Mouse (Mus musculus) liver, embryonic 12.5 days (tissue): Measurements from ENCODE around the gene 1600014C10Rik. TPM values are rescaled to one million over a fixed set of nuclear protein-coding genes. Genes with fewer than 3 reads are reported as not detected.

Experiments used
- ATAC-seq: fragments of 200-750 bp; cut with Nextera tagmentation; 2 replicates; pipeline ENCODE4 v1.8.0; 2017; ENCODE audit warnings: moderate number of reproducible peaks, mild to moderate bottlenecking, moderate library complexity
- H3K27ac ChIP-seq: fragments of 300-500 bp; sonication (generic); 2 replicates; pipeline ENCODE4 v1.5.1; 2016; ENCODE audit warnings: mild to moderate bottlenecking
- H3K27me3 ChIP-seq: fragments of 300-500 bp; sonication (generic); replicated peaks from 2 replicates; pipeline ENCODE4 v1.6.1; 2016; ENCODE audit warnings: mild to moderate bottlenecking, moderate library complexity
- H3K36me3 ChIP-seq: fragments of 300-500 bp; sonication (generic); 2 replicates; pipeline ENCODE4 v1.6.1; 2016; ENCODE audit warnings: mild to moderate bottlenecking, moderate library complexity
- H3K4me1 ChIP-seq: fragments of 300-500 bp; sonication (generic); 2 replicates; pipeline ENCODE4 v1.6.1; 2016
- H3K4me2 ChIP-seq: fragments of 300-500 bp; sonication (generic); 2 replicates; pipeline ENCODE4 v1.6.1; 2016; ENCODE audit warnings: mild to moderate bottlenecking, moderate library complexity
- H3K4me3 ChIP-seq: fragments of 300-500 bp; sonication (generic); 2 replicates; pipeline ENCODE4 v1.5.1; 2016; ENCODE audit warnings: mild to moderate bottlenecking, moderate library complexity
- H3K9ac ChIP-seq: fragments of 300-500 bp; sonication (generic); 2 replicates; pipeline ENCODE4 v1.6.1; 2016; ENCODE audit warnings: mild to moderate bottlenecking, moderate library complexity
- H3K9me3 ChIP-seq: fragments of 300-500 bp; sonication (generic); replicated peaks from 2 replicates; pipeline ENCODE4 v1.6.1; 2016; ENCODE audit warnings: mild to moderate bottlenecking, moderate library complexity
- WGBS: fragments of 180-500 bp; shearing (Covaris S2); methylation state at CpG from one replicate; pipeline ENCODE4 v1.1.7; 2016; ENCODE audit not compliant: insufficient replicate concordance; 5-methylcytosine and 5-hydroxymethylcytosine counted together
- polyA plus RNA-seq: library from polyadenylated mRNA; unstranded; fragments of >200 nt; fragmentation: Nextera tagmentation; extraction: Ambion mirVana; gene quantifications from 2 replicates; pipeline ENCODE4 v1.2.1, GENCODE M21; 2016

Gene 1600014C10Rik
- 7.0 and 7.5 TPM in 2 replicates for polyA plus RNA-seq

DNA sequence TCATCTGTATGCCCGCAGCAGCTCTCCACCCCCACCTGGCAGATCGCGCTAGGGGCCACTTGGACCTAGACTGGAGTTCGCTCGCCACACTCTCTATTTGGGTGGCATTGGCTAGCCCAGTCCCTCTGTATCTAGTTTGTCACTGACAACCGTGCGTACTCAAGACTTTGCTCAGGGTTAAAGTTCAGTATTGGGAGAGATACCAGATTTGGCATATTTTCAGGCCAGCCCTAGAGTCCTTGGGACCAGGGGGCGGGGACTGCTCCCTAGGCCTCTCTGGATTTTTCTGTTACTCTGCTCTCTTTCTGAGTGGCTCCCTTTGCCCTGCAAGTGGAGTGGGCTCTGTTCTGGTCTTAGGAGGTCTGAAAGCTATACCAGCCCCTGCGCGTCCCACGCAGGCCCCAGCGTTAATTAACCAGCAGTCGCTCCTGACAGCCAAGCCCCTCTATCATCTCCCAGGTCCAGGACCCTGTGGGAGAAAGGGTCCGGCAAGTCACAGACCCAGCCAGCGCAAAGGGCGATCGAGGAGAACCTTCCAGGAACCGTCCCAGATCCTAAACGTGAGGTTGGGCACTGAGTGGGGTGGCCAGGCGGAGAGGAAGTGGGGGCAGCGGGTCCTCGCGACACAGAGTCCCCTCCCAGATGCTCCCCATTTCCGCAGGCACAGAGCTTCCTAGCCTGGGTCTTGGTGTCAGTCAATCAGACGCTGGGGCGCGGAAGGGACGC is at the start of gene 1600014C10Rik:
Gene 1600014C10Rik (plus strand): TSS at position 256 of the 726 bp plus-strand sequence.
- H3K9ac ChIP-seq, result peak within 1 kb of the TSS; percentile 72
- H3K4me1 ChIP-seq, result peaks cover 37% of the 10 kb centered on the region
- H3K27me3 ChIP-seq, result no peaks in the 10 kb centered on the region
- peak within 1 kb of the TSS; percentile 70 for H3K4me3 ChIP-seq
- peak within 1 kb of the TSS; percentile 94 for H3K4me2 ChIP-seq
- ATAC-seq, result peak; percentile 65
- no peaks in the 10 kb centered on the region for H3K9me3 ChIP-seq
- H3K27ac ChIP-seq, result peak within 1 kb of the TSS; percentile 72
- no peaks in the 10 kb centered on the region for H3K36me3 ChIP-seq
- WGBS, result 3% methylated on average over 28 of the region's 28 CpGs

DNA sequence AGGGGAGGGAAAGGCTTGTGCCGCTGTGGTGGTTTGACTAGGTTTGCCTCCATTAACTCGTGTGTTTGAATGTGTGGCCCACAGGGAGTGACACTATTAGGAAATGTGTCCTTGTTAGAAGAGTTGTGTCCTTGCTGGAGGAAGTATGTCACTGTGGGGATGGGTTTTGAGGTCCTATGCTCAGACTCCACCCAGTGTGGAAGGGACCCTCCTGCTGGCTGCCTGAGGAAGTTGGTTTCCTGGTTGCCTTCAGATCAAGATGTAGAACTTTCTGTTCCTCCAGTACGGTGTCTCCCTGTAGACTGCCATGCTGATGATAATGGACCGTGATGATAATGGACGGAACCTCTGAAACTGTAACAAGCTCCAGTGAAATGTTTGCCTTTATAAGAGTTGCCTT is 48.5 kb upstream of the 1600014C10Rik start:
- ATAC-seq, result no peak
- Histone ChIP-seq H3K4me2 (no peak overlapping the region), H3K9me3 (no peaks in the 10 kb centered on the region), H3K36me3 (no peaks in the 10 kb centered on the region), H3K27ac (no peak overlapping the region), H3K4me3 (no peak overlapping the region), H3K27me3 (peaks cover 12% of the 10 kb centered on the region), H3K4me1 (no peaks in the 10 kb centered on the region), H3K9ac (no peak overlapping the region)
- 54% methylated on average over 5 of the region's 5 CpGs for WGBS

DNA sequence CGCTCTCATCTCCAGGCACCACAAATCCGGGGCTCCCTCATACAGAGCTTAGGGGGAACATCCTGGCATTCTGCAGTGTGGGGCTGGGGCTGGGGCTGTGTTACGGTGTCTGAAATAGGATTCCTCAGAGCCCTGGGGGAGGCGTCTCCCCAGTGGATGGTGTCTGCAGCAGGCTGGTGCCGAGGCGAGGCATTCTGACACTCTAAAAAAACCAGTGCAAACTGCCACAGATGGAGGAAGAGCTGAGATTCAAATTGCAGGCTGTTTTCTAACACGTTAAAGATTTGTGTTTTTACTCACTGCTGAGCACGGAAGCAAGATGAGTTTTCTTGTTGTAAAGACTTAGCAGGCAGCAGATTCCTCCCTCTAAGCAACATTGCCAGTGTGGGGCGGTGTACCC is 42.7 kb upstream of the 1600014C10Rik start:
- Histone ChIP-seq H3K4me2 (no peak overlapping the region), H3K27me3 (0 out of 2 replicates have a peak, but pooled peaks cover 24% of the 10 kb centered on the region), H3K36me3 (no peaks in the 10 kb centered on the region), H3K4me1 (no peaks in the 10 kb centered on the region), H3K9me3 (no peaks in the 10 kb centered on the region), H3K4me3 (no peak overlapping the region), H3K27ac (no peak overlapping the region), H3K9ac (no peak overlapping the region)
- 44% methylated on average over 9 of the region's 9 CpGs for WGBS
- no peak for ATAC-seq

DNA sequence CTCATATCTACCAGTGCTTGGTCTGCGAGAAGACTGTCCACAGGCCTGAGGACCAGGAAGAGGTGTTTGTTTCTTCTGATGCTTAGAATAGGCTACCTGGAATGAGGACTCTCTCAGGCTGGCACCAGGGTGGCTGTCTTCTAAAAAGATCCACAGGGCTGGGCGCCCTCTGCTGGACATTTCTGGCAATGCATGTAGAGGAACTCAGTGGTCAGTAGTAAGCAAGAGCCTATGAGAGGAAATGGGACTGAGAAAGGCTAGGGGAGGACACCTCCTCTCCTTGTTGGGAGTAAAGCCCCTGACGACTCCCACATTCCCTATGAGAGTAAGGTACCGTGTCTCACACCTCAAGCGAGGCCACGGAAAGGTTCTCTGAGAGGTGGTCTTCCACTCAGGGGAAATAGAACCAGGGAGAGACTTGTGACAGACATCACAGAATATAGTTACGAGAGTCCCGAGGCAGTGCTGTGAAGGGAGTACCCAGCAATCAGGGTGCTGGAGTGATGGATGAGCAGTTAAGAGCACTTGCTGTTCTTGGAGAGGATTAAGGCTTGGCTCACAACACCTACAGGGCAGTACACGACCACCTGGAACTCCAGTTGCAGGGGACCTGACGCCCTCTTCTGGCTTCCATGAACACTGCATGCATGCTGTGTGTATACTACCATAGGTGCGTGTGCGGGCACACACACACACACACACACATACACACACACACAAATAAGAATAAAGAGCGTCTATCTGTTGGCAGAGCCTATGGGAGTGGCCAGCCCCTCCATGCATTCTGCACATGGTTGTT is 41.1 kb upstream of the 1600014C10Rik start:
- H3K4me2 ChIP-seq, result no peak overlapping the region
- no peak overlapping the region for H3K4me3 ChIP-seq
- no peak overlapping the region for H3K27ac ChIP-seq
- 0 out of 2 replicates have a peak, but pooled peaks have one; percentile 37 for ATAC-seq
- H3K27me3 ChIP-seq, result 0 out of 2 replicates have a peak, but pooled peaks cover 18% of the 10 kb centered on the region
- no peaks in the 10 kb centered on the region for H3K36me3 ChIP-seq
- H3K4me1 ChIP-seq, result no peaks in the 10 kb centered on the region
- 52% methylated on average over 13 of the region's 13 CpGs for WGBS
- H3K9me3 ChIP-seq, result no peaks in the 10 kb centered on the region
- no peak overlapping the region for H3K9ac ChIP-seq

DNA sequence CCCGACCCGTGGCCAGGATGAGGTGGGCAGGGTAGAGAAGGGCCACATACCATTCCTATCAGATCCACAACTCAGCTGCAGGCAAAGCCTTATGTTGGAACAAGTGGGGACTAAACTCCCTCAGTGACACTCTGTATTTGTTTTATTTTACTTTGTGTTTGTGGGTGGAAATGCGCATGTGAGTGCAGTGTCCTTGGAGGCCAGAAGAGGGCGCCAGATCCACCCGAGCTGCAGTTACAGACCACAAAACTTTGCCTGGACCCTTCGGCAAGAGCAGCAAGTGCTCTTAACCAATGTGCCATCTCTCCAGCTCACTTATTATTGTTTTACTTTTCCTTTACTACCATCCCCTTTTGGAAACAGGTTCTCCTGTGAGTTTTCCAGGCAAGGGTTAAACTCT is 35.5 kb upstream of the 1600014C10Rik start:
- no peak for ATAC-seq
- no peak overlapping the region for H3K9ac ChIP-seq
- 67% methylated on average over 6 of the region's 6 CpGs for WGBS
- H3K4me2 ChIP-seq, result no peak overlapping the region
- H3K36me3 ChIP-seq, result no peaks in the 10 kb centered on the region
- H3K4me3 ChIP-seq, result no peak overlapping the region
- H3K27me3 ChIP-seq, result no peaks in the 10 kb centered on the region; the same call in 1 of the 2 replicates
- H3K4me1 ChIP-seq, result no peaks in the 10 kb centered on the region
- H3K9me3 ChIP-seq, result peaks cover 3% of the 10 kb centered on the region; the same call in 1 of the 2 replicates
- H3K27ac ChIP-seq, result no peak overlapping the region

DNA sequence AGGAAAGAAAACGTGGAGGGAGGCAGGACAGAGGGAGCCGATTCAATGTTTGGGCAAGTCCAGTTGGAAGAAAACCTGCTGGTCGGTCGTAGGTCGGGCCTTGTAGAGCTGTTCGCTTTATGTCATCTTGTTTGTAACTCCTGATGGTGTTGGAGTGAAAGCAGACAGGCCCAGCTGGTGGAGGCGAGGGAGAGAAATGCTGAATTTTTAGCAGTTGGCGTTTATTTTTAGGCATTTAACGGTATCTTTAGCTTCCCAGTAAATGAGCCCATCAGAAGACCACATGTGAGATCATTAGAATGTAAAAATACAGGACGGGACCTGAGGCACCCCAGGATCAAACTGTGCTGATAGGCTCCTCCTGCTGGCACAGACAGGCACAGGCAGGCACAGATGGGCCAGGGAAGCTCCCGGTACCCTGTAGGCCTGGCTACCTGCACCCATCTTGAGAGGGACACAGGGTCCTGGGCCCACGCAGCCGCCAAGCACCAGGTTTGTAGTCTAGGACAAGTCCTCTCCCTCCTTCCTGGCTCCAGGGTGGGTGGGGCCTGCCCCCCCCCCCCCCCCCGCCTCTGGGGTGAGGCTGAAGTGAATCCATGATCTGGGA is 31.2 kb upstream of the 1600014C10Rik start:
- H3K4me2 ChIP-seq, result no peak overlapping the region
- 61% methylated on average over 13 of the region's 14 CpGs for WGBS
- H3K36me3 ChIP-seq, result no peaks in the 10 kb centered on the region
- H3K9me3 ChIP-seq, result peaks cover 3% of the 10 kb centered on the region; the same call in 1 of the 2 replicates
- H3K4me3 ChIP-seq, result no peak overlapping the region
- no peak overlapping the region for H3K27ac ChIP-seq
- H3K4me1 ChIP-seq, result no peaks in the 10 kb centered on the region
- no peak overlapping the region for H3K9ac ChIP-seq
- ATAC-seq, result 0 out of 2 replicates have a peak, but pooled peaks have one; percentile 18
- no peaks in the 10 kb centered on the region; the same call in 1 of the 2 replicates for H3K27me3 ChIP-seq

DNA sequence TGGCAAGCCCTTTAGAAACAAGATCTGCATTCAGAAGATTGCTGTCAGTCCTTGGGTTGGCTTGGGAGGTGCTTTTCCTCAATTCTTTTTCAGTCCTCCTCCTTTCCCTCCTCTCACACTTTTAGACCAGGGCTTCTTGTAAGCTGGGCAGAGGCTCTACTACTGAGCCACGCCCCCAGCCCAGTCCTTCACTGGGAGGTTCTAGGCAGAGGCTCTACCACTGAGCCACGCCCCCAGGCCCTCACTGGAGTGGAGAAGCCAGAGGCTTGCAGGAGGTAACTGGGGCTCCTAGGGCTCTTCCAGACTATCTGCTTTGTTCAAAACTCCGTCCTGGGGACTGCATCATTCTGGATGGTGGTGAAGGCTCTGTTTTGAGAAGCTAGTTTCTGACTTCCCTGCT is 30.4 kb upstream of the 1600014C10Rik start:
- no peaks in the 10 kb centered on the region for H3K36me3 ChIP-seq
- H3K4me1 ChIP-seq, result no peaks in the 10 kb centered on the region
- no peak overlapping the region for H3K27ac ChIP-seq
- no peak for ATAC-seq
- no peak overlapping the region for H3K4me3 ChIP-seq
- no peak overlapping the region for H3K9ac ChIP-seq
- 52% methylated on average over 3 of the region's 3 CpGs for WGBS
- no peak overlapping the region for H3K4me2 ChIP-seq
- H3K27me3 ChIP-seq, result no peaks in the 10 kb centered on the region; the same call in 1 of the 2 replicates
- no peaks in the 10 kb centered on the region for H3K9me3 ChIP-seq

DNA sequence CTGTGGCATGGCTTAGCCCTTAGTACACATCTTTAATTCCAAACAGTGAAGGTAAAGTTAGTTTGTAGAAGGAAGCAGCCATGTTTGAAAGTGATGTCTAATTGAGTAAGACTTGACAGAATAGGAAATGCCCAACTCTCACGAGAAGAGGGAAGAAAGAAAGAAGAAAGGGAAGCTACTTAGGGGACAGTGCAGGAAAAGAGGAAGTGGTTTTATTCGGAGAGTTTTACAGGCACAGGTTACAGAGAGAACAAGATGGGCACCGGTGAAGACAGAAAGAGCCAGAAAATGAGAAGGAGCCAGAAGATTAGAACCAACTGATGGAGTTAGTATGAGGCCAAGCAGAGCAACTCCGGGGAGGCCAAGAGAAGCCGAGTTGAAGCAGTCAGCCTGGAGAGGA is 27.2 kb upstream of the 1600014C10Rik start:
- H3K36me3 ChIP-seq, result no peaks in the 10 kb centered on the region
- no peaks in the 10 kb centered on the region for H3K27me3 ChIP-seq
- no peak overlapping the region for H3K4me2 ChIP-seq
- no peaks in the 10 kb centered on the region for H3K4me1 ChIP-seq
- WGBS, result 42% methylated on average over 5 of the region's 5 CpGs
- H3K9ac ChIP-seq, result no peak overlapping the region
- no peak overlapping the region for H3K27ac ChIP-seq
- no peaks in the 10 kb centered on the region for H3K9me3 ChIP-seq
- ATAC-seq, result no peak
- H3K4me3 ChIP-seq, result no peak overlapping the region

DNA sequence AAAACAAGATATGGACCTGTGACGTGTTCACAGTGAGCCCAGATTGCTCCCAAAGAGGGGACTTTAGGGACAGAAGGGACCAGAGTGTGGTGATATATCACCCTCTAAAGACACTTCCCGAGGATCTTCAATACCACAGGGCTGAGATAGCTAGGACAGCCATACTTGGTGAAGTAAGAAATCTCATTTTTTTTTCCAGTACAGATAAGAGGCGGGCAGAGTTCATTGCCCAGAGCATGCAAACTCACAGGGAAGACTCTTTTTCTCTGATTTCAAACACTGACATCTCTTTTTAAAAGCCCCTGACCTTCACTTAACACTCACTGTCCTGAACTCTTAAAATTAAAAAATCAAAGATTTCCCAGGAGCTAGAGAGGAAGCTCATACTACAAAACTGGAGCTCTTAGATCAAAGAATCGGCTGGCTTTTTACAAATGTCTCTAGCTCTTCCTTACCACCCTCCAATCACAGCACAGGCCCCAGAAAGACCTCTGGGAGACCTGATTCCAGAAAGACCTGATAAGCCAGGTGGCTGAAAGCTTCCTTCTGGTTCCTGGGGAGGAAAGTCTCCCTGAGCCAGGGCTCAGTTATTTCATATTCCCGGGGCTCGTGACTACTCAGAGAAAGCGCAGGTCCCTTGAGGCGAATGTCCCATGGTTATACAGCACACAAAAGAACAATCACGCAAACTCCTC is 24.1 kb upstream of the 1600014C10Rik start:
- no peaks in the 10 kb centered on the region for H3K27me3 ChIP-seq
- no peak overlapping the region for H3K4me2 ChIP-seq
- ATAC-seq, result no peak
- H3K36me3 ChIP-seq, result no peaks in the 10 kb centered on the region
- H3K27ac ChIP-seq, result no peak overlapping the region
- H3K9ac ChIP-seq, result no peak overlapping the region
- H3K4me1 ChIP-seq, result no peaks in the 10 kb centered on the region
- H3K4me3 ChIP-seq, result no peak overlapping the region
- no peaks in the 10 kb centered on the region for H3K9me3 ChIP-seq
- WGBS, result 60% methylated on average over 9 of the region's 9 CpGs

DNA sequence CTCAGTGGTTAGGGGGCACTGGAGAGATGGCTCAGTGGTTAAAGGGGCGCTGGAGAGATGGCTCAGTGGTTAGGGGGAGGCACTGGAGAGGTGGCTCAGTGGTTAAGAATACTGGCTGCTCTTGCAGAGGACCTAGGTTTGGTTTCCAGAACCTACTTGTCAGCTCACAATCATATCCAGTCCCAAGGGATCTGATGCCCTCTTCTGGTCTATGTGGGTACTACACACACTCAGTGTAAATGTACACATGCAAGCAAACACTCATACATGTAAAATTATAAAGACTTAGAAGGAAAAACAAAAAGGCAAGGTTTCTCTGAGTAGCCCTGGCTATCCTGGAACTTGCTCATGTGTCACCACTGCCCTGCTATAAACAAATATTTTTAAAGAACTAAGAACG is 21.6 kb upstream of the 1600014C10Rik start:
- Histone ChIP-seq H3K9me3 (no peaks in the 10 kb centered on the region), H3K4me1 (no peaks in the 10 kb centered on the region), H3K4me3 (no peak overlapping the region), H3K4me2 (no peak overlapping the region), H3K36me3 (no peaks in the 10 kb centered on the region), H3K9ac (no peak overlapping the region), H3K27me3 (peaks cover 6% of the 10 kb centered on the region), H3K27ac (no peak overlapping the region)
- ATAC-seq, result no peak
- 85% methylated on average over 2 of the region's 2 CpGs for WGBS

DNA sequence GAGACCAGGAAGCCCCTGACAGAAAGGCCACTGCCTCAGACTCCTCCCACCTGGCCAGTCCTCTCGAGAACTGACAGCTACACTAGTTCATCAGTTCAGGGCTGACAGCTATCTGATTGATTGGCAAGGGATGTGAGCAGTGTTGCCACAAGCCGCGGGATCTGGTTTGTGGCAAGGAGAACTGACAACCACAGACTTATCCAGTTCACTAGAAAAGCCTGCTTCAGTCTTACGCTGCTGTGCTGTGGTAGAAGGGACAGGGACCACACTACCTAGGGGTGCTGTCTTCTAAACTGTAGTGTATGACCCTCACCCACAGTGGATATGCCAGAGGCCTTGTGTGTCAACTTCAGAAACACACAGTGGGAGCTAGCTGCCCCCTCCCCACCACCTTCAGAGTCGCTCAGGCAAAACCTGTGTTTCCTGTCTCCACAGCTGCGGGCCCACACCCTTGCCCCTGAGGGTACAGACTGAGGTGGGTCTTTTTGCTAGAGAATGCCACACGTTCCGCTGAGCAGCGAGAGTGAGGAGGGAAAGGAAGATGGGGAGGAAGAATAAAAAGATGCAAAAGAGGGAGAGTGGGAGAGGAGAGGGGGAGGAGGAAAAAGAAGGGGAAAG is 19.5 kb upstream of the 1600014C10Rik start:
- Histone ChIP-seq H3K4me3 (no peak overlapping the region), H3K4me1 (peaks cover 8% of the 10 kb centered on the region), H3K9me3 (no peaks in the 10 kb centered on the region), H3K4me2 (no peak overlapping the region), H3K36me3 (no peaks in the 10 kb centered on the region), H3K27ac (no peak overlapping the region), H3K27me3 (peaks cover 6% of the 10 kb centered on the region), H3K9ac (no peak overlapping the region)
- no peak for ATAC-seq
- 23% methylated on average over 9 of the region's 9 CpGs for WGBS
